Mouse (Mus musculus) lung, postnatal 10 days (tissue): ENCODE data around the gene Cd3g.

Source experiments
- DNase-seq: peaks from one replicate; pipeline ENCODE4 v3.0.0; 2021

Cd3g gene

DNA sequence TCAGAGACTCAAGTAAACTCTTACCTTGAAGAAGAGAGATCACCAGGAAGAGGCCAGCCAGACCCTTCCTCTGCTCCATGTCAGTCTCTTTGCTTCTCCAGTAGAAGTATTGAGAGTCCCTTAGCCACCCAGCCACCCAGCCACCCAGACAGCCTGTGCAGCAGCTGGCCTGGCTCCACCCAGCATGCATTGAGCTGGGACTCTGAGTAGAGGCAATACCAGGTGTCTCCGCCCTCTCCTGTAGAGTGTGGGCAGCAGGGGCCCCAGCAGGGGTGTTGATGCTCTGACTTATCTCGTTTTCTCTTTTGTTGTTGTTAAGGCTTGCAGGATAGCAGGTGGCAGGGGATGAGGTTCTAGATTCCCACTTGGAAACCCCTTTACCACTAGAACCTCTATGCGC lies at the start of gene Cd3g:
Gene Cd3g, minus strand, starts transcription at position 190 of the 400 bp plus-strand sequence.
- DNase-seq, result no peak

DNA sequence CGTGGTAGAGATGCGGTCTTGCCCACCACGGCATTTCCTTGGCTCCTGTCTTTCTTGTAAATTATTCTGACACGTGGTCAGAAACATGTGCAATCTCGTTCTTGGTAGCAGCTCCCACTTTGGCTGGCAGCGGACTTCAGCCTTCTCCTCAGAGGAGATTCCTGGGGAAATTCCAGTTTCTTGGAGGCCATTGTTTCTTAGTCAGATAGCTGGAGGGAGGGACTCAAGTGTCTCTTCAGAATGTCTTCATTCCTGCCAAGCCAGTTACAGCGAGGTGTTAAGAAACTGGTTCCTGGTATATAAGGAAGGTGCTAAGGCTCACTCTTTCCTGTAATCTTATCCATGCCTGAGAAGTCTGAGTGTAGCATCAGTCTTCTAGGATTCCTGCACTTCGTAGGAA lies 47.1 kb upstream of the Cd3g start:
- DNase-seq, result no peak

DNA sequence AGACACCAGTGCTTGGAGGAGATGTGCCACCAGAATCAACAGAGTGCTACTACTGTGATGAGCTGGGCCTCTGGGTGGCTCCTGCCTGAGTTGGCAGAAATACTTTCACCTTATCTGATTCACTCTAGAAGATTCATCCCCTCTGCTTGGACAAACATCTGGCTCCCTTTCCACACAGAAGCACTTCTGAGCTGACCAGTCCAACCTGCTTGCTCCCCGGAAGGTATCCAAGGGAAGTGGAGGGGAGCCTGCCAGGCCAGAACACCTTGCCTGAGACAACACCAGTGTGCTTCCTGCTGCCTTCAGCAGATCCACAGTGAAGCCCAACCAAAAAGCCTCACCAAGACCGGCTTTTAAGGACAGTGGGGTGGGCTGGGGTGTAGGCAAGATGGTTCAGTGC lies 44.0 kb upstream of the Cd3g start:
- no peak for DNase-seq

DNA sequence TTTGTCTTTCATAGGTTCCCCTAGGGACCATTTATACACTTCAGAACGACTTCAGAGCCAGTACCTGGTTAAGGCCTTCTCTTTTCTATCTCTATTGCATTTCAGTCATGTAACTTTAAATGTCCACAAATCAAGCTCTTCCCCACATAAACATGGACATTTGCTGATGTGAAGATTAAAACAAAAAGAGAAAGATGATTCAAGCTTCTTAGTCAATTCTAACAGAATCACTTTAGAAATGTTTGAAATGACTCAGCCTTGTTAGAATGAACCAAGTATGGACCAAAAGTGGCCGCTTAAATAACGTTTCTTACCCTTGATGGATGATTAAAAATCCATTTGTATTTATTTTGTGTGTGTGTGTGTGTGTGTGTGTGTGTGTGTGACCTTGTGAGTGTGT lies 43.4 kb upstream of the Cd3g start:
- DNase-seq, result no peak

DNA sequence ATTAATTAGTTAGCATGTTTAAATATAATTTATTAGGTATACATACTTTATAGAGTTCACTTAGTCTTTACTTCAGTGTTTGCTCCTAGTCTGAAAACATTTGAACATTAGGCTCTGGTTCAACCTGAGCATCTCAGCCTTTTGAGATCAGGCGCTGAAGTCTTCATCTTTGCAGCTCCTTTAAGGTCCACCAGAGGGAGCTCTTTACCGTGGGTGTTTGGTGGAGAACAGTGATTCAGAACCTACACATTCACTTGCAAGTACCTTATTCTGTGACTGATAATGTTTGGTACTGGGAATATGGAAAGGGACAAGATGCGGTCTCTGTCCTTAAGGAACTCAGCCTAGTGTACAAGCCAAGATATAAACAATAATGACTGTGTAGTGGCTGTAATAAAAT lies 42.6 kb upstream of the Cd3g start:
- DNase-seq, result peak; percentile 68

DNA sequence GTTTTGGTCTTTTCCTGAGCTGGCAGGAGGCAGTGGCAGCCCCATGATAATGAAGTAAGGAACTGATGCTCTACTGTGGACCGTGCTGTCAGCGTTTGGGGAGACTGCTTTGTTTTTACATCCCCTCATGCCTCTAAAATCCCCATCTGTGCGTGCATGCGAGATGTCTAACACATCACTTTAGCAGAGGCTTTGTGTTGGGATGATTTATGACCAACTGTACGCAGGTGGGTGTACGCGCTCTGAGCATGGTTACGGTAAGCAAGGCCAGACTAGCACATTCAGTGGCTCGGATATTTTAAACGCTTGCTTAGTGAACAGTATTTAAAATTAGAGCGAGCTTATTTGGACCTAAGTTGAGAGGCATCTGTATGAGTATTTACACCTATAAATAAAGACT lies 37.8 kb upstream of the Cd3g start:
- DNase-seq, result no peak

DNA sequence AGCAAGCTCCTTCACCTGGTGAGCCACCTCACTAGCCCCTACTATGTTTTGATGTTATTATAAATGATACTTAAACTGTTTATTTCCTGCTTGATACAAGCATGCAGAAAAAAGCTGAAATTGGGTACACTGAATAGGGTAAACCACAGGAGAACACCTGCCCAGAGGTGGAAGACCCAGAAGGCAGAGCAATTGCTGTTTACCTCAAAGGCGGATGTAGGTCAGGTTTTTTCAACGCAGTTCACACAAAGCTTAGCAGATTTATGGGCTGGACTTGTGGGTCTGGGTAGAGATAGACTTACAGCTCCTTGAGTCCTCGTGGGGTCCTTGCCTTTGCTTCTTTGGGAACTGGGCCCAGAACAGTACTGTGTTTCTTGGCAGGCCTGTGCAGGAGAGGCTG lies 35.6 kb upstream of the Cd3g start:
- DNase-seq, result no peak

DNA sequence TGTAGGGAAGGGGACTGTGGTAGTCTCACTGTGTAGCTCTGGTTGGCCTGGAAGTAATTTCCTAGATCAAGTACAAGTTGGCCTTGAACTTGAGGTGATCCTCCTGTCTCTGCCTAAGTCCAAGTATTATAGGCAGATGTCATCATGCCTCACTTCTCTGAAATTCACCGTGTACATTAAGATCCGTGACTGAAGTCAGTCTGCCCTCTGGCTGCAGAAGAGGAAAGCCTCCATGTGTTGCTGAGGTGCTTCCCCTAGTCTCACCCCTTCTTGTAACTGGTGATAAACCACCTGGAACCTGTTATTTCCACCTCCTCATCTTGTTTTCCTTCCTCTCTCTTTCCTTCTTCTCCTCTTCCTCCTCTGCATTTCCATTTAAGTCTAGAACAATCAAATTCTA lies 34.6 kb upstream of the Cd3g start:
- DNase-seq, result no peak

DNA sequence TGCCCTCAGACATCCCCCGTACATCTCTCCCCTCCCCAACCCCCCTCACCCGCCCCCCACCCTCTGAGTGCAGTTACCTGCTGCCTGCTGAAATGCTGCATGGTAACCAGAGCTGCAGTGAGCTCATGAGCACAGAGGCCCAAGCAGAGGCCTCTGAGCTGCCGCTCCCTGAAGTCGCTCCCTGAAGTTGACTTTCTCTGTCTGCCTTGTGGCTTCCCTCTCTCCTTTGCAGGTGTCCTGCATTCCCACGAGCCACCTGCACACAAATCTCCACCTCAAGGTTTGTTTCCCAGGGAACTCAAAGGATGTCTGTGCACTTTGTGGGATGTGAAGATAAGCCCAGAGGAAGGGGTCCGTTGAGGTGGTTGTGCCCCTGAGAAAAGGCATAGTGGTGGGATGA lies 31.1 kb upstream of the Cd3g start:
- no peak for DNase-seq

DNA sequence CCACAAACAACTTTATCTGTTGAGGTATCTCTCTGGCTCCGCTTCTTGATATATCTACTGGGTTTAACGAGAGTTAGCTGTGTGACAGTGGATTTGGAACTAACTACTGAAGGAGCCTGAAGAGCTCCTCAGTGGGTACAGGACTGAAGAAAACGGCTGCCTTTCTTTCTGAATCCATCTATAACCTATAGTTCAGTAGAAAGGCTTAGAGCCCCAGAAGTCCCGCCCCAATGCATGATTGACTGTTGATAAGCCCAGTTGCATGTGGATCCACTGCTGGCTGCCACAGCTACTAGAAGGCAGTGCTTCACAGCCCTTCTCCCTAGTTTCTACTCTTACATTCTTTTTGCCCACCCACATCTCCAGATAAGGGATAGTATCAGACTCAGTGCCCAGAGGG lies 30.2 kb upstream of the Cd3g start:
- DNase-seq, result no peak

DNA sequence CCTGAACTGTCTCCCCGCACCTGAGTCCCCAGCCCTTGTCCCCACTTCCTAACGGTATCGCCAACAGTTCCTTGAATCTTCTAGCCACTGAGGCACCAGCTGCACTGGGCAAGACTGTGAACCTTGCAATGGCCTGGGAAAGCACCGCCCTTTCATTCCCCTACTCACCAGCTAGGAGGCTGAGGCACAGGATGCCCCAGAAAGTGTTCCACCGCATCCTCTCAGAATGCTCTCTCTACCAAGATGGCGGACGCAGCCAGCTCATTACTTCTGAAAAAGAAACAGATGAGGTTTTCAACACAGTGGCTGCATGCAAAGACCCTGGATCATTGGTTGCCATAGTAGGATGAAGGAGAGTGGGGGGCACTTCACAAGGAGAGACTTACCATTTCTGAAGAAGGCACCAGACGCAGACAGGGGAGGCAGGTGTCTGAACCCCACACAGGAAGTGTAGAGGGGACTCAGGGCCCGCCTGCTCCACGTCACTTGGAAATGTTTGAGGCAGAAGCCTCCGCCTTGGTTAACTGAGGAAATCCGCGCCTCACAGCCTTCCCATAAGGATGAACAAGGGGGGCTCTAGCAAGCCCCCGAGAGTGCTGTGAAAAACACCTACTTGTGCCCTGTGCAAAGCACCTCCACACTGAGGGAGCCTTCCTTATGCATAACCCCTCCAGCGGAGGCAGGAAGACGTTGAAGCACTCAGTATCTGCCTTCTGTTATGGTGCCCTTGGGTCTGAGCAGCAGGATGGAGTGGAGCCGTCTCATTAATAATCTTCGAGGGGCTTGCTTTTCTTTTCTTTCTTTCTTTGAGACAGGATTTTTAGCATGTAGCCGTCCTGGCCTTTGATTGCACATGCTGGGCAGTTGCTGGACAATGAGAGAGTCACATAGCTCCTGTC lies 29.2 kb upstream of the Cd3g start, which contains the start of gene Cd3e:
Gene Cd3e, minus strand, starts transcription at position 448 of the 899 bp plus-strand sequence.
- DNase-seq, result no peak

DNA sequence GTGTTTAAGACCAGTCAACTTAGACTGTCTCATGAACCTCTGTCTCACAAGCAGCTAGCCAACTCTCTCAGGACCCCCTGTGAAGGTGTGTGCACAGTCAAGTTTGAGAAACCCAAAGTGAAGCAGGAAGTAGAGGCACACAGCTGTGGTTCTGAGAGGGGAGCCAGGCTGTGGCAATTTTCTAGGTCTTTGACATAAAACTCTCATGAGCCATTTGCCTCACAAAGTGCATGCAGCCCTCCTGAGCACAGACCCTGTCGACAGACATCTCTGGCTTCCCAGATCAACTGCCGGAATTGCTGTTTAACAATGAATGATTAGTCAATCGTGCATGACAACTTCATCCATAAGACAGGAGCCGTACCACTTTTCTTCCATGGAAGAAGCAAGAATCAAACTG lies 28.1 kb upstream of the Cd3g start:
- DNase-seq, result no peak

DNA sequence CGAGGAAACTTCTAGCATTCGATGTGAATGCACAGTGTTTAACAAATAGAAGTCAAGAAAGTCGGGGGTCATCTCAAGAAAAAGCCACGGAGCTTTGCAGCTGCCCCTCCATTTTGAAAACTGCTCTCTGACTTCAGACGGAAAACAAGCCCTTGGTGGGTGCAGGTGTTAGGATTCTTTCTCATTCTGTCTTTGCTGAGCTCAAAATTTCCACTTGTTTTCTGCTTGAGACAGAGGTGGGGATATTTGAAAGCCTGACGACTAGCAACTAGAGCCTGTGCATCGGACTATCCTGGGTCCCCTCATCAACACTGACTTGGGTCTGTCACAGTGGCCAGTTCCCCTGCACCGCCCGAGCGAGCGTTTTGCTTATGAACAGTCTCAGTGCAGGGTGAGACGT lies 27.2 kb upstream of the Cd3g start:
- DNase-seq, result no peak

DNA sequence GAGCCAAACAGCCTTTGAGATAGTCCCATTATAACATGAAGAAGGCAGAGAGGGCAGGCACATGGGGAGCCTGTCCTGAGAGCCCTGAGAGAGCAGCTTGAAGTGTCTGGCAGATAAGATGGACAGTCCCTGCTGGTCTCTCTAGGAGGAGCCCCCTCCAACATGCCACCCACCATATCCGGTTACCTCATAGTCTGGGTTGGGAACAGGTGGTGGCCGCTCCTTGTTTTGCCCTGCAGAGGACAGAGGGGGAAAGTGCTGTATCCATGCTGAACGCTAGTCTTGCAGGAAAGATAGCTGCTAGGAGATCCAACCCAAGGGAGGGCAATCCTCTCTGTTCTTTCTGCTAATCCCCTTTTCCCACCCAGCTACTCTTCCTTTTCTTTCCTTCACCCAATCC lies 20.0 kb upstream of the Cd3g start:
- DNase-seq, result no peak

DNA sequence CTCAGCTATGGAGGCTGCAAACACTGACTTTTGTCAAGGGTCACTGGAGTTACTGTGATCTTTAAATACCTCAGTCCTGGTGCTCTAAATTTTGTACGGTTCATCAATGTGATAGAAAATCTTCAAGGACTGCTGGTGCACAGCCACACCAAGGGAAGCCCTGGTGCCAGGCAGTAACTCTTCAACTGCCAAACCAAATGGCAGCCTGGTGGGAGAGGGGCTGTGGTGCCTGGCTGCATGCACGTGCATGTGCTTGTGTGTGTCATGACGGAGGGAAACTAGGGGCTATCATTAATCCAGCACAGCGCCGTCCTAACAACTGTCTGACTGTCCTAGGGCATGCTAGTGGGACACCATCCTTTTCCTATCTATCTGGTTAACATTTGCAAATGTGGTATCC lies 19.5 kb upstream of the Cd3g start:
- DNase-seq, result no peak

DNA sequence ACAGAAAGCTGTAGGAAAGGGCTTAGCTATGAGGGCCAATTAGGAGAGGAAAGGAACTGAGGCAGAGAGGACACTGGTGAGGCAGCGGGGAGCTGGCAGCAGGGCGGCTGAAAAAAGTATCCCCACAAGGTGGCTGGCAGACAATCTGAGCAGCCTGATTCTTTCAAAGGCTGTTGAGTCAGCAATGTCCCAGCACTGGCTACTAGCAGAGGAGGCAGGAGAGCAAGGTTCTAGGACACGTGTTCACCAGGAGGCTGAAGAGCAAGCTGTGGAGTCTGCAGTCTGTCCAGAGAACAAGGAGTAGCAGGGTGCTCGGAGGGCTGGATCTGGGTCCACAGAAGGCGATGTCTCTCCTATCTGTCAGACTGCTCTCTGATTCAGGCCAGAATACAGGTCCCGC lies 18.9 kb upstream of the Cd3g start:
- no peak for DNase-seq

DNA sequence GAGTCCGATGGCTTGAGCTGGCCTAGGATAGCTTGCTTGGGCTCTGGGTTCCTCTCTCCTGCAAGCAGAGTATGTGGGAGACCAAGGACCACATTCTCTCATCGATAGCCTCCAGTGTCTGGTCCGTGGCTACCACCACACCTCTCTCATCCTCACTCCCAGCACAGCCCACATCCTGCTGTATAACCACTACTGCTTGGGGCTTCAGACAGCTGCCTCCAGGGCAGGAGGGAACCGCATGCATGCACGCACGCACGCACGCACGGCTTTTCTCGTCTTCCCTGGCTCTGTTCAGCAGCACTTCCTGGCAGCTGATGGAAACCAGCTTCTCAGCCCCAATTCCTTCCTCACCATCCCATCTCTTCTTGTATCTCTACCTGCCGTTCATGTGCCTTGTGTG lies 17.9 kb upstream of the Cd3g start:
- no peak for DNase-seq

DNA sequence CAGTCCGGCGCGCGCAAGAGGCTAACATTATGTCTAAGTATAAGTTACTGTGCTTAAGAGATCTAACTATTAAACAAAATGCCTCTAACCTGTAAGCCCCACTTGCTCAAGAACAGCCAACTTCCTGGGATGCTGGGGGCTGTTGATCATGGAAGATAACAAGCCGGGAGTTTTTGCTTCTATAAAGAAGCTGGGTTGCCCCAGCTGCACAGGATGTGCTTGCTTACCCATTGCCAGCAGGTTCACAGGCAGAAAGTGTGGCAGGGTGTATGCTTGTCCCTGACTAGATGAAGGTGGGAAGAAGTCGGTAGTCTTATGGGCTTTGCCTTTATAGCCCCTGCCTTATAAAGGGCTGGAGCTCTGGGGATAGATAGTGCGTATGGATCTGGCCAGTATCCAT lies 16.4 kb upstream of the Cd3g start:
- no peak for DNase-seq

DNA sequence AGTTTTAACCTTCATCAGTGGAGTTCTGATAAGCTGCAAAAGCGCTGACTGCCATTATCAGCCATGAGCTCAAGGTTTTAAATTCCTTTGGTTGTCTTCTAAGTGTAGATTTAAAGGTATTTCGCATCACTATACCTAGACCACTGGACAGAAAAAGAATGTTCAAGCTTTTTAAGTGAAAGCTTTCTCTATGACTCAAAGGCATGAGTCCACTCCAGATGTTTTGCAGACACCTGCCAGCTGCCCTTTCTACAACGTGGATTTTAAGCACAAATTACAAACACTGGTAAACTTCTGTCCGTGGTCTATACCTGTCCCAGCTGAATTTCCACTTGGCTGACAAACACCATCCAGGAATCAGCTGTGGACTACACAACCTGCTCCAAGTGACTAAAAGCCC lies 14.7 kb upstream of the Cd3g start:
- DNase-seq, result no peak

DNA sequence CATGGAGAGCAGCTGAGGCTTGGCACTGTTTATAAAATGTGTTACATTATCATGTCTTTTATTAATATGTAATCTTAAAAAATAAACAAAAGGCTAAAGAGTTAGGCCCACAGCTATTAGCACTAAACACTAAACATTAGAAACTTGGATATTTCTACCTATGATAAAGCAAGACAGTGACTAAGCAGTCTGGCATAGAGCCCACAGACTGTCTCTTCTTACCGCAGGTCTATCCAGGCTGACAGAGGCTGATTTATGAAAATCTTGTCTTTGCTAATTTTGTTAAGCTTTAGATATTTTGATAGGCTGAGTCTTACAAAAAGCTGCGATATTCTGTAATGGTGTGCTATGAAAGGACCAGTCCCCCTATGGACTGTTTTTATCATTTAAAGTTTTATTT lies 13.0 kb upstream of the Cd3g start:
- DNase-seq, result no peak

DNA sequence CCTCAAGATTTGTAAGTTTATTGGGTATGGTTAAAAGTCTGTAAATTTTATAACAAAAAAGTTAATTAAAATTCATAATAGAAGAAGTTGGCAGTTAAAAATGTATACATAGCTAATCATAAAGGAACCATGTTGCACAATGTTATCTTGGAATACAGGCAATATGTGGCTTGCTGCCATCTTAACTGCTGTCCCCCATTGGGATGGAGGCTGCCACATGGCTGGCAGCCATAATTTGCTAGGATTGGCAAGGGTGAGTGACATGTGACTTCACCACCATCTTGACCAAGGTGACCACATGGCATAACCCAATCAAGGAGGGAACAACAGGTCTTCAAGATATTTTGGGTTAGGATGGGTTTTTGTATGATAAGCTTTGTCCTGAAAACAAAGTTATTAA lies 12.0 kb upstream of the Cd3g start:
- no peak for DNase-seq

DNA sequence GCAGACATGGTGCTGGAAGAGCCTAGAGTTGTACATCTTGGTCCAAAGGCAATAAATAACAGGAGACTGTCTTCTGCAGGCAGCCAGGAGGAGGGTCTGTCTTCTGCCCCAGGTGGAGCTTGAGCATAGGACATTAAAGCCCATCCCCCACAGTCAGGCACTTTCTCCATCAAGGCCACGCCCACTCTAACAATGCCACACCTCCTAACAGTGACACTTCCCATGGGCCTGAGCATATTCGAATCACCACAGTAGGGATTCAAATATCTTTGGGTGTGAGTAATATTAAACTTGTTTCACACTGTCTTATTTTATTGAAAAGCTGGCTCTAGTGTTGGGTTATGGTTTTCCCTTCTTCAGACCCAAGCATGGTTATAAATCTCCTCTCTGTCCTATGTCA lies 11.6 kb upstream of the Cd3g start:
- DNase-seq, result no peak

DNA sequence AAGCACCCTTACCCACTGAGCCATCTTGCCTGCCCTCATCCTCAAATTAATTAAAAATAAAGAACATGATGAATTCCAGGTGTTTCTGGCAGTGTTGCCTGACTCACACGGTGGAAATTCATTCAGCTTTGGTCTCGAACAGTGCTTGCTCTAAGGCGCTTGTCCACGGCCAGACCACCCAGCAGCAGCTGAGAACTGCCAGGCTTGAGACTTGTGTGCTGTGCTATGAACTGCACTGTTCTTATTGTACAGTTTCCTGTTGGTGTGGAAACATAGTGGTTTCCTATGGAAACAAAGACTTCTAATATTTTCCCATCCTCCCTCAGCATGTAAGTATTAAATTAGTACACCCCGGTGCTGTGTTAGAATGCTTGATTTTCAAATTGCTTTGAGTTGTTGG lies 6.7 kb upstream of the Cd3g start:
- DNase-seq, result no peak

DNA sequence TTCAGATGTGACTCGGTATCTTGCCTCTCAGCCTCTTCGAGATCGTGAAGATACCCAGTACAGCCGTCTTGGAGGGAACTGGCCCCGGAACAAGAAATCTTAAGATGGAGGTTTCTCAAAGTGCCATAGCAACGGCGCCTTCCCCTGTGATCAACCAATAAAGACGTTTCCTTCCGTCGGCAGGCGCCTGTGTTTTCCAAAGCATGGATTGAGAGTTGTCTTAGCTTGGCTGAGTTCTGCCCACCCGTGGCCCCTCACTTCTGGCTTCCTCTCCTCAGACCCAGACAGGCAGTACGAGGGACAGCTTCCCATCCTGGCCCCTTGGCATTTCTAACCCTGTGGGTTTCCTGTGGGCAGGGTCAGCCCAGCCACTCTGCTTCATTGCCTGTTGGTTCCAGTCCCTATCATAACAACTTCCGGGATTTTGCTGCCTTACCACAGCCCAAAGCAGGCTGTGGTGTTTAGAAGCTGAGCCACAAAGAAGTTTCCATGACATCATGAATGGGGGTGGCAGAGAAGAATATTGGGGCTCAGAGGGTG lies 6.1 kb upstream of the Cd3g start:
- DNase-seq, result peak; percentile 37

DNA sequence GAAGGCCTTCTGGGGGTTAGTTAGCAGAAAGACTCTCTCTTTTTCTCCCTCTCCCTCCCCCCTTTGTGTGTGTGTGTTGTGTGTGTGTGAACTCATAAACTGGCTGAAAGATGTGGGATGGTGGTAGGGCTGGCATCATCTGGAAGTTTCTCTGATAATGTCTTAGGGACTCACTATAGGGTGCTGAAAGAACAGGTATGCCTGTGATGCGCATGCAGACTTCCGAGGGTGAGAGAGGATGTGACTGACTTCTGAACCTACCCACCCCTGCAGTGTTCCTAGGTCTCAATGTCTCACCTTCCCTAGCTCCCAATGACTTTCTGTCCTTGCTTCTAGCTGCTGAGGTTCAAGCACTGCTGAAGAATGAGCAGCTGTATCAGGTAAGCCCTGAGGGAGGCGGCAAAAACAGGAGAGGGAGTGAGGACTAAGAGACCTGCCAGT lies 5.5 kb upstream of the Cd3g start:
- DNase-seq, result no peak
